Mouse (Mus musculus): ENCODE data around the gene Slc9a5. TPM values are rescaled to one million over a fixed set of nuclear protein-coding genes. Genes with fewer than 3 reads are reported as not detected.

The Slc9a5 gene
- polyA plus RNA-seq, 1 experiment from 2014 or later: 1.4 TPM

DNA sequence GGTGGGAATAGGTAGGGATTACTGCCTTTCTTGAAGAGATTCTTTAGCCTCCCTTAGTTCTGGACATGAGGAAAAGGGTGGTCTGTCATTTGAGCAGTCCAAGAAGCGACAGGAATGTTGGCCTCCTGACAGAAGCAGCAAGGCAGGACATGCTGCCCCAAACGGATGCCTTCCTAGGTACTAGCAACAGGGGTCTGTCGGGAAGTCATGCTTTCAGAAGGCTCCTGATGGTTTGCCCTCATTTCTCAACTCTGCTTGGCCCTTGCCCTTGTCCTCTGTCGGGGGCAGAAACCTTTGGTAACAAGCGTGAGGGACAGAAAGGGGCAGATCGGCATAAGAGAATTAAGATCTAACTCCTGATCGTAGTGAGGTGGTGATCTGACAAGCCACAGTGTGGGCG, 38.5 kb upstream of the Slc9a5 start:
- ATAC-seq (ENCODE audit: extremely low read depth, insufficient number of reproducible peaks, low FRiP score, low TSS enrichment): no peak
- 78% methylated on average over 8 of the region's 8 CpGs for WGBS

GRCm38 (mm10) chr8:105311718-105312117, 36.9 kb upstream of the Slc9a5 start:
- 71% methylated on average over 1 of the region's 1 CpGs for WGBS
- Histone ChIP-seq H3K27ac (replicated peaks) (no peak overlapping the region), H3K36me3 (peaks cover 95% of the 10 kb centered on the region), H3K4me3 (no peak overlapping the region), H3K4me1 (peaks cover 40% of the 10 kb centered on the region), H3K4me2 (no peak overlapping the region), H3K27me3 (replicated peaks) (no peaks in the 10 kb centered on the region), H3K9me3 (no peaks in the 10 kb centered on the region), H3K9ac (no peak overlapping the region)
- no peak for ATAC-seq (ENCODE audit: extremely low read depth, insufficient number of reproducible peaks, low FRiP score, low TSS enrichment)

More for the DNA sequence above, 38.5 kb upstream of the Slc9a5 start:
- Histone ChIP-seq H3K9ac (no peak overlapping the region), H3K27me3 (replicated peaks) (no peaks in the 10 kb centered on the region), H3K9me3 (no peaks in the 10 kb centered on the region), H3K4me1 (peaks cover 44% of the 10 kb centered on the region), H3K4me3 (no peak overlapping the region), H3K36me3 (peaks cover 83% of the 10 kb centered on the region), H3K27ac (replicated peaks) (no peak overlapping the region), H3K4me2 (no peak overlapping the region)

DNA sequence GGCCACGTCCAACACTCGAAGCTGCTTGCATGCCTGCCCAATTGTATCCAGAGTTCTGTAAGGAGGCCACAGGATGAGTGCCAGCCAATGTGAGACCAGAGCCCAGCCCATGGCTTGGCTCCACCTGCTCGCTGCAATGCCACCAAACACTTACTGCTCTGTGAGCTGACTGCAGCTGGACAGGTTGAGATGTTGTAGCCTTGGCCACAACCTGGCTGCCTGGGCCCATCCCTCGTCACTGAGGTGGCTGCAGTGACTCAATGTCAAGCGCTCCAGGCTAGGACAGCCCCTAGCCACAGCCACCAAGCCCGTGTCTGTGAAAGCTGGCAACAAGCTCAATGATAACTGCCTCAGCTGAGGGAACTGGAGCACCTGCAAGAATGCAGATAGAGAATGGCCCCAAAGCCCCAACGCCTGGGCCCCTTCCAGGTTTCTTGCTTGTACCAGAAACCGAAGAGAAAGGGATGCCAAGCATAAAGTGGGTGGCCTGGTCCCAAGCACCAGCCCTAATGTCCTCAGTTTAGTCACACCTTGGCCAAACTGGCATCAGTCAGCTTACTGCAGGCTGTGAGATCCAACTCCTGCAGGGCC, 35.7 kb upstream of the Slc9a5 start:
- H3K27ac ChIP-seq (replicated peaks): 0 out of 2 replicates have a peak overlapping the region, but pooled peaks have one; percentile 24
- H3K36me3 ChIP-seq: peaks cover 95% of the 10 kb centered on the region
- no peak overlapping the region for H3K4me2 ChIP-seq
- peaks cover 39% of the 10 kb centered on the region for H3K4me1 ChIP-seq
- no peak overlapping the region for H3K9ac ChIP-seq
- H3K27me3 ChIP-seq (replicated peaks): no peaks in the 10 kb centered on the region
- no peaks in the 10 kb centered on the region for H3K9me3 ChIP-seq
- WGBS: 75% methylated on average over 8 of the region's 8 CpGs
- no peak for ATAC-seq (ENCODE audit: extremely low read depth, insufficient number of reproducible peaks, low FRiP score, low TSS enrichment)
- no peak overlapping the region for H3K4me3 ChIP-seq

GRCm38 (mm10) chr8:105313622-105314402, 34.8 kb upstream of the Slc9a5 start:
- ATAC-seq (ENCODE audit: extremely low read depth, insufficient number of reproducible peaks, low FRiP score, low TSS enrichment): no peak
- Histone ChIP-seq H3K9ac (no peak overlapping the region), H3K36me3 (peaks cover 95% of the 10 kb centered on the region), H3K9me3 (no peaks in the 10 kb centered on the region), H3K4me2 (no peak overlapping the region), H3K27me3 (replicated peaks) (no peaks in the 10 kb centered on the region), H3K4me1 (peaks cover 45% of the 10 kb centered on the region), H3K4me3 (no peak overlapping the region), H3K27ac (replicated peaks) (0 out of 2 replicates have a peak overlapping the region, but pooled peaks have one; percentile 24)
- WGBS: 61% methylated on average over 9 of the region's 9 CpGs

DNA sequence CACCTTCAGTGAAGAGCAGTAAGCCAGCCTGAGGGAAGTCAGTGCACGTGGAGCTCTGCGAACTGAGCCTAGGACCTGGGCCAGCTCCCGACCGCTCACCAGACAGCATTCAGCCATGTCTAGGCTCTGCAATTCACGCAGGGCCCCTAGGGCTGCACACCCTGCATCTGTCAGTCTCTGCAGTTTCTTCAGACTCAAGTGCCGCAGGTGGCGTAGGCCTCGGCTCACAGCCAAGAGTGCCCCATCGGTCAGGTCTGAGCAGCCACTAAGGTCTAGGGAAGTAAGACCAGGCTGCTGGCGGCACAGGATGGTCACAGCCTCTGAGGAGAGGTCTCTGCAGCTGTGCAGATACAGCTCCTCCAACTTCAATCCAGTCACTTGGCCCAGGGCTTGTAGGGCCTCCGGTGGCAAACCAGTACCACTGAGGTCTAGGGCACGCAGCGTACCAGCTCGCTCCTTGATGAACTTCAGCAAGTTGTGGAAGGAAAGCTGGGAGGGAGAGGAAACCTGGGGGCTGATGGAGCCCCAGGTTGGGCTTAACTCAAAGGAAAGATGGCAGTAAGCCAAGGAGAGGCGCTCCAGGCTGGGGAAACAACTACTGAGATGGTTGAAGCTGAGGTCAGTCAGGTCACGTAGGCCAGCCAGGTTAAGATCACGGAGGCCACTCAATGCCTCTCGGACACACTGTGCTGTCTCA, 33.4 kb upstream of the Slc9a5 start:
- Histone ChIP-seq H3K9ac (peak overlapping the region; percentile 29), H3K4me3 (no peak overlapping the region), H3K36me3 (peaks cover 95% of the 10 kb centered on the region), H3K9me3 (no peaks in the 10 kb centered on the region), H3K27ac (replicated peaks) (0 out of 2 replicates have a peak overlapping the region, but pooled peaks have one; percentile 20), H3K4me2 (no peak overlapping the region), H3K4me1 (peaks cover 45% of the 10 kb centered on the region), H3K27me3 (replicated peaks) (no peaks in the 10 kb centered on the region)
- 77% methylated on average over 18 of the region's 18 CpGs for WGBS
- ATAC-seq (ENCODE audit: extremely low read depth, insufficient number of reproducible peaks, low FRiP score, low TSS enrichment): no peak

DNA sequence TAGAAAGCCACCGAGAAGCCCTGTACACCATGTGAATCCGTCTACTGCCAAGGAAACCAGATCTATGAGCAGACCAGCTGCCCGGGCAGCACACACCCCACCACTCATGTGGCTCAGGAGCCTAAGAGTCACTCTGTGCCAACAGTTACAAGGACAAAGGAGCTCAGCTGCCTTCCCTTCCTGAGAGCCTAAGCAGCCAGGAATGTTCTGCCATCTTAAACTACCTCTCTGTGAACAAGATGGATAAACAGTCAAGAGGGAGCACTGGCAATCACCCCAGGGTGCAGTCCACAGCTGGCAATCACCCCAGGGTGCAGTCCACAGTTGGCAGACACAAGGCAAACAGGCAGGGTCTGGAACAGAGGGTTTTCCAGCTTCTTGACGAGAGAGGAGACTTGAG, 30.7 kb upstream of the Slc9a5 start:
- no peak overlapping the region for H3K4me2 ChIP-seq
- H3K9me3 ChIP-seq: no peaks in the 10 kb centered on the region
- no peak overlapping the region for H3K4me3 ChIP-seq
- H3K27ac ChIP-seq (replicated peaks): no peak overlapping the region
- 84% methylated on average over 4 of the region's 4 CpGs for WGBS
- peaks cover 42% of the 10 kb centered on the region for H3K4me1 ChIP-seq
- ATAC-seq (ENCODE audit: extremely low read depth, insufficient number of reproducible peaks, low FRiP score, low TSS enrichment): no peak
- H3K36me3 ChIP-seq: peaks cover 86% of the 10 kb centered on the region
- no peak overlapping the region for H3K9ac ChIP-seq
- no peaks in the 10 kb centered on the region for H3K27me3 ChIP-seq (replicated peaks)

DNA sequence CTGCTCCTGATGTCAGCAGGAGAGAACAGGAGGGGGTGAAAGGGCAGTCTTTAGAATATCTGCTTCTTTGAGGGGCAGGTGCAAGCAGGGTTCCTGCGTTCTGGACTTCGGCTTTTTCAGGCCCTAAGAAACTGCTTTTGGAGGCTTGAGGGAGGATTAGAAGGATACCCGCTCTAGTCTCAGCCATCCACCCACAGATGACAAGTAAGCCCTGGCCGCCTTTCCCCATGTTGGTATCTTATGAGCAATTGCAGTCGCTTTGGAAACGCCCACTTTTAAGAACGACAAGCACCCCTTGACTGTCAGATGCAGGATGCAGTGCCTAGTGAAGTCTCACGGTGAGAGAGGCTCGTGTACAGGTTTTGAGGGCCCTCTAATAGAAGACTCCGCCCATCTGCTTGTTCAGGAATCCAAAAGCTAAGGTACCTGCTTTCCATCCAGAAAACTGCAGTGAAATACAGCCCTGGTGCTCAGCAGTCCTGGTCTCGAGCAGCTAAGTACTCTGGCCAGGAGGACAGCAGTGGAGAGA, 29.9 kb upstream of the Slc9a5 start:
- 78% methylated on average over 11 of the region's 11 CpGs for WGBS
- Histone ChIP-seq H3K36me3 (peaks cover 84% of the 10 kb centered on the region), H3K4me3 (no peak overlapping the region), H3K9me3 (no peaks in the 10 kb centered on the region), H3K4me1 (peaks cover 34% of the 10 kb centered on the region), H3K9ac (no peak overlapping the region), H3K27me3 (replicated peaks) (no peaks in the 10 kb centered on the region), H3K27ac (replicated peaks) (no peak overlapping the region), H3K4me2 (no peak overlapping the region)
- no peak for ATAC-seq (ENCODE audit: extremely low read depth, insufficient number of reproducible peaks, low FRiP score, low TSS enrichment)

DNA sequence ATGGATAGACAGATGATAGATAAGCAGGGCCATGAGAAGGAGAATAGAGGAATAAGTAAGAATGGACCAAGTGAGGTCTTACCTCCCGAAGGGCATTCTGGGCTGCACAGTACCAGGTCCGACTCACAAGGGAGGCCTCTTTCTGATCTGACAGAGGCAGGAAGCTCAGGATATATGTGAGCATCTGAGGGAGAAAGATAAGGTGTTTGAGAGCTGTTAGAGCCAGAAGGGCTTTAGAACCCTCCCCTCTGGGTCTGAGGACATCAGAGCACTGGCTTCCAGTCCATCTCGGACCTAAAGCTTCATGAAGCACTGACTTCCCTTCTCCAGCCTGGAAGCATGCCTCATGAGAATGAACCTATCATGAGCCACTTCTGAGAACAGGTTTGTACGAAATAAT, 25.5 kb upstream of the Slc9a5 start:
- H3K4me3 ChIP-seq: no peak overlapping the region
- H3K4me2 ChIP-seq: no peak overlapping the region
- no peaks in the 10 kb centered on the region for H3K9me3 ChIP-seq
- peaks cover 47% of the 10 kb centered on the region for H3K36me3 ChIP-seq
- no peaks in the 10 kb centered on the region for H3K27me3 ChIP-seq (replicated peaks)
- no peak overlapping the region for H3K9ac ChIP-seq
- ATAC-seq (ENCODE audit: extremely low read depth, insufficient number of reproducible peaks, low FRiP score, low TSS enrichment): no peak
- peaks cover 31% of the 10 kb centered on the region for H3K4me1 ChIP-seq
- 70% methylated on average over 4 of the region's 4 CpGs for WGBS
- H3K27ac ChIP-seq (replicated peaks): no peak overlapping the region

GRCm38 (mm10) chr8:105325641-105326093, 23.0 kb upstream of the Slc9a5 start:
- 0% methylated on average over 12 of the region's 12 CpGs for WGBS
- H3K27me3 ChIP-seq (replicated peaks): no peaks in the 10 kb centered on the region
- H3K9me3 ChIP-seq: no peaks in the 10 kb centered on the region
- H3K27ac ChIP-seq (replicated peaks): peak overlapping the region; percentile 90
- H3K4me3 ChIP-seq: peak overlapping the region; percentile 87
- peak overlapping the region; percentile 95 for H3K4me2 ChIP-seq
- peaks cover 26% of the 10 kb centered on the region for H3K4me1 ChIP-seq
- no peak for ATAC-seq (ENCODE audit: extremely low read depth, insufficient number of reproducible peaks, low FRiP score, low TSS enrichment)
- H3K9ac ChIP-seq: peak overlapping the region; percentile 94
- peaks cover 52% of the 10 kb centered on the region for H3K36me3 ChIP-seq

DNA sequence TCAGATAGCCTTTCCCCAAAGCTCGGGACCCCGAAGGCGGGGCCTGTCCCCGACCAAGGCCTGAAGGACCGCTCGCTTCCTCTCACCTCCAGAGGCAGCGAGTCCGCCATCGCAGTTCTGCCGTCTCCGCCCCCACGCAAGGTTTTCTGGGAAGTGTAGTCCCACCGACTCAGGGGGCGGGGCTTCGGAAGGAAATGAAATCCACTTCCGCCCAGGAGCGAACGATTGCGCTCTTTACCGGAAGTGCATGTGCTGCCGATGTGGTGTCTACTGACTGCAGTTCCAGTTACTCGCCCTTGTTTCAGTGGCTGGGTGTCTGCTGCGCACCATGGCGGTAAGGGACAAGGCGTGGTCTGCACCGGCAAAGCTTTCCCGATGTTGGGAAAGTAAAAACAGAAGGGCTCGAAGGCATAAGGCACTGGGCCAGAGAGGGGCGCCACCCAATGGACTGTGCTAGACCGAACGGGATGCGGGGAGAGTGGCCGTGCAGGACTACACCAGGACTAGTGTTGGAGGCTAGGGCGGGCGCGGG, 22.4 kb upstream of the Slc9a5 start, which contains the start of the genes Lrrc29 and Tmem208:
Gene Lrrc29, minus strand, starts transcription at position 138 of the 532 bp plus-strand sequence.
Gene Tmem208, plus strand, starts transcription at position 214 of the 532 bp plus-strand sequence.
- peak within 1 kb of the TSS; percentile 94 for H3K9ac ChIP-seq
- H3K36me3 ChIP-seq: peaks cover 56% of the 10 kb centered on the region
- no peaks in the 10 kb centered on the region for H3K9me3 ChIP-seq
- peaks cover 26% of the 10 kb centered on the region for H3K4me1 ChIP-seq
- peak within 1 kb of the TSS; percentile 87 for H3K4me3 ChIP-seq
- no peaks in the 10 kb centered on the region for H3K27me3 ChIP-seq (replicated peaks)
- H3K4me2 ChIP-seq: peak within 1 kb of the TSS; percentile 95
- ATAC-seq (ENCODE audit: extremely low read depth, insufficient number of reproducible peaks, low FRiP score, low TSS enrichment): peak; percentile 79
- 0% methylated on average over 36 of the region's 36 CpGs for WGBS
- peak within 1 kb of the TSS; percentile 90 for H3K27ac ChIP-seq (replicated peaks)

- H3K27ac ChIP-seq (replicated peaks): peak overlapping the region; percentile 90
- peak overlapping the region; percentile 94 for H3K9ac ChIP-seq
- no peaks in the 10 kb centered on the region for H3K9me3 ChIP-seq
- no peak for ATAC-seq (ENCODE audit: extremely low read depth, insufficient number of reproducible peaks, low FRiP score, low TSS enrichment)
- no peaks in the 10 kb centered on the region for H3K27me3 ChIP-seq (replicated peaks)
- peaks cover 56% of the 10 kb centered on the region for H3K36me3 ChIP-seq
- peak overlapping the region; percentile 95 for H3K4me2 ChIP-seq
- H3K4me1 ChIP-seq: peaks cover 26% of the 10 kb centered on the region
- H3K4me3 ChIP-seq: peak overlapping the region; percentile 87
- whole genome bisulfite sequencing: 28% methylated on average over 6 of the region's 6 CpGs
Measured at GRCm38 (mm10) chr8:105326968-105327367, 21.7 kb upstream of the Slc9a5 start.

All from heart, embryonic 13.5 days (tissue).